Mouse (Mus musculus) fat pad, adult 2 months (tissue): ENCODE data around the gene Zfp524.
"Not testable (repeated sequence)": the region's sequence is repeated elsewhere in the genome, so short reads cannot be mapped to it uniquely, and the experiment has no call there.

ENCODE experiments used
- DNase-seq: peaks from one replicate; pipeline ENCODE4 v3.0.0-alpha.2; 2011; ENCODE audit warnings: low read depth, low spot score; ENCODE audit errors: extremely low read depth

Zfp524 gene

DNA sequence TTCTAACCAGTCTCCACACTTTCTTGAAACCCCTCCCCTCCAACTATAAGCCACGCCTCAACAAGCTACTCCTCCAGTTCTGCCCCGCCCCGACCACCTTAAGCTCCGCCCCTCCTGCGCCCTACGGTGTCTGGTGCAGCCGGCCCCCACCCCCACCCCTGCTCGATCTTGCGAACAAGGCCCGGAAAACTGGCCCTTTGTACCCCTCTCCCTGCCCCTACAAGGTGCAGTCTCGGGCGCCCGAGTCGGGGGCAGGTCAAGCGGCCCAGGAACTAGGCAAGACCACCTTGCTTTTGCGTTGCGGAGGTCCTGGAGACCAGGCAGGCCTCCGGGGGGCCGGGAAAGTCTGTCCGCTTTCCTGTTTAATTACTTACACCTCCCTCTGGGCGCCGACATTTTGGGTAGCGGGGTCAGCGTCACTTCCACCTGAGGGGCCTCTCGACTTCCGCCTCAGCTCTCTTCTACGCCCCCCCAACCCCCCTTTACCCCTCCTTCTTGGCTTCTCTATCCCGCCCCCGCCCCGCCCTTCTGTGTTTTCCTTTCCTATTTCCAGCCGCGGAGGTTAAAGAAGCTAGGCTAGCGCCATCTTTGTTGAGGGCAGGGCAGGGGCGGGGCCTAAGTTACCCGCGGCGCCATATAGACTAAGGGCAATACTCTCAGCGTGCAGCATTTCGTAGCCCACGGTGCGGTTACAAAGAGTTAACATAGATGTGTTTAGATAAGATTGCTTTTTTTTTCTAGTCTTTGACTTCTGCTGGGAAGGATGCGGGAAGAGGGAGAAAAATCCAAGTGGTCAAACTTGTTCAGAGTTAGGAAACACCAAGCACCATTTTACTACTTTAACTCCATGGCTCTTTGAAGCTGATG lies at the start of gene Zfp524, which contains the start of gene Fiz1:
Gene Zfp524 (plus strand): TSS at position 165 of the 867 bp plus-strand sequence.
Gene Fiz1 (minus strand): TSS at position 447 of the 867 bp plus-strand sequence.
- DNase-seq = peak; percentile 52

DNA sequence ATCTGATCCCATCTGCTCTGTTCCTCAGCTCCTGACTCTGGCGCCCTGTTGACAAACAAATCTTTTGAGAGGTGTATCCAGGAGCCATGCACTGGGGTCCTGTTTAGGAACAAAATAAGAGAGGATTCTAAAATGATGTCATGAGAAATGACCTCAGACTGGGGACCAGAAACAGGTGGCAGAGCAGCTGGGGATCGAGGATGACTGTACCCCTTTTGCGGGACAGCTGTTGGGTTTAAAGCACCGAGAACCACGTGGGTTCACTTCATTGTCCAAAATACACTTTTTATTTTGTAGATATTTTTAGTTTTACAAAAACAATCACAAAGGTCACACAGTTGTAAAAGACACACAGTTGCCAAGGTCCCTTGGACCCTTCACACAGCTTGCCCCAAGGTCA lies 49.2 kb upstream of the Zfp524 start:
- DNase-seq = no peak

GRCm38 (mm10) chr7:4971068-4971467 lies 43.1 kb upstream of the Zfp524 start, which contains the start of gene Sbk3:
Gene Sbk3, minus strand, starts transcription at chr7:4971168.
- DNase-seq = no peak

DNA sequence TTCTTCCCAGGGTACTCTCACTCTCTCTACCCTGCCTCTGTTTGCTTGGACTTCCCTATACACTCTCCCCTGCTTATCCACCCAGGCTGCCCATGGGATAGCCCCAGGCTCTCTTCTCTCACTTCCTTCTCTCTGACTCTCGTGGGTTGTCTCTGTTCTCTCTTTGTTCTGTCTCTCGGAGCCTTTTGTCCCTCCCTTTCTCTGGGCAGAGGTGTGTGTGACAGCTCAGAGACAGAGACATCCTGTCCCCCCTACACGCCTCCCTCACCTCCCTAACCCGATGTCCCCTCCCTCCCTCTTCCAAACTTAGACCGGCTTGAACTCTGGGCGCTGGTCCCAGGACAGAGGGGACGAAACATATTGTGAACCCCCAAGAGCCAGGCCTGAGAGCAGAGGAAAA lies 42.5 kb upstream of the Zfp524 start:
- DNase-seq = no peak

GRCm38 (mm10) chr7:4972321-4973047 lies 41.7 kb upstream of the Zfp524 start:
- DNase-seq = no peak

GRCm38 (mm10) chr7:4975455-4975854 lies 38.8 kb upstream of the Zfp524 start:
- DNase-seq = no peak

- no peak for DNase-seq
Measured at GRCm38 (mm10) chr7:4976832-4977231, 37.4 kb upstream of the Zfp524 start.

- DNase-seq = no peak
Measured at GRCm38 (mm10) chr7:4988250-4988649, 26.0 kb upstream of the Zfp524 start.

- DNase-seq = no peak
Measured at GRCm38 (mm10) chr7:4993347-4993998, 20.7 kb upstream of the Zfp524 start.

DNA sequence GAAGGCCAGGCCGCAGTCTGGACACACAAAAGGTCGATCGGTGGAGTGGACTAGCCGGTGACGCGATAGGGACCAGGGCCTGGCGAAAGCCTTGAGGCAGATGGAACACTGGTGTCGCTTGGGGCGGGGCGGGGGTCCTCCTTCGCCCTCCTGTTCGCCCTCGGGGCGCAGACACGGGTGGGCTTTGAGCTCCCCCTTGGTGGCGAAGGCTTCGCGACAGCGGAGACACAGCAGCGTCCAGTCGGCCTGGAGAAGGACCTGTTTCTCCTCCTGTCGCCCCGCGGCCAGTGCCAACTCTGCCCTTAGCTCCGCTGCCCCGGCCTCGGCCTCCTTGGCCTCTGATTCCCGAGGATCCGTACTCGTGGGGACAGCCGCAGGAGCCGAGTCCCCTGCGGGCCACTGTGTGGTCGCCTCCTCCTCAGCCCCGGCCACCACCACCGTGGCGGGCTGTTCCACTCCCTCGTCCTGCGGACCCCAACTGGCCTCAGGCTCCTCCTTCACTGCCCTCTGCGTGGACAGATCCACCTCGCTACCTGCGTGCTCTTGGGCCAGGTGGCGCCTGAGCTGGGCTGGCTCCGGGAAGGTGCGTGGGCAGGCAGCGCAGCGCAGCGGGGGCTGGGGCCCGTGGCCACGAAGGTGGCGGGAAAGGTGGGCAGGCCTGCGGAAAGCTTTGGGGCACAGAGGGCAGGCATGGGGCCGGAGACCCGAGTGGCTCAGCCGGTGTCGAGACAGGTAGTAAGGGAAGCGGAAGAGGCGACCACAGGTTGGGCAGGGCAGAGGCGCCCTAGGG lies 20.0 kb upstream of the Zfp524 start:
- no peak for DNase-seq

- DNase-seq = no peak
Measured at GRCm38 (mm10) chr7:4995268-4996002, 18.8 kb upstream of the Zfp524 start.

DNA sequence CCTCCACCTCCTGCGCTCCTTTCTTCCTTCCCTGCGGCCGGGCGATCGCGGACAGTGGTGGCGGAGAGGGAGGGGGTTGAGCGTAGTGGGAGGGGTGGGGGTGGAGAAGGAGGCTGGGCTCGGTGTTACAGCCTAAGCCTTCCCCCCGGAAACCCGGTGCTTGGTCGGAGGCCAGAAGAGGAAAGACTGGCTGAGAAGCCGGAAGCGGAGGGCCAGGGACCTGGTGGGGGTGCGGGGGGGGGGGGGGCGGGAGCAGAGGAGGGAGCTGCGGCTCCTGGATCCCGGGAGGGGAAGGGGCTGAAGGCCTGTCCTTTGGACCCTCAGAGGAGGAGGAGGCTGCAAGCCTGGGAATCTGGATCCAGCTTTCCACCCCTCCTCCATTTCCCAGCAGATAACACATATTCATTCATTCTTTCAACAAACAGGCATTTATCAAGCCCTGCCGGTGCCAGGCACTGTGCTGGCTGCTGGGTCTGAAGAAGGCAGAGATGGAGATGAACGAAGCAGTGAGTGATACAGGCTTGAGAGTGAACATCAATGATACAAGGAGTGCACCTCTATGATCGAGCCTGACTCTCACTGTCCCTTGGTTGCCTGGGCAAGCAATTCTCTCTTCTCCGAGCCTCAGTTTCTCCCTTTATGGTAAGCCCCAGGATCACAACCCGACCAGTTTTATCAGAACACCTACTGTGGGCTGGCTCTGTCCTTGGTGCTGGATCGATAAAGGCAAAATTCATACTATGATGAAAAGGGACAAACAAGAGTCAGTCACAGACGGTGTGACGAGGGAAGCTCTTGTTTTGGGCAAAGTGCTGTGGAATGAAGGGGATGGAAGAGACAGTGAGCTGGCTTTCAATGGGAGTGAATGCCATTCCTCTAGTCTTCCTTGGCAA lies 18.0 kb upstream of the Zfp524 start, which contains the start of gene Zfp579:
Gene Zfp579 (minus strand): TSS at position 156 of the 893 bp plus-strand sequence.
- DNase-seq = no peak

GRCm38 (mm10) chr7:4996934-4997333 lies 17.3 kb upstream of the Zfp524 start:
- DNase-seq = no peak

GRCm38 (mm10) chr7:4999876-5000275 lies 14.3 kb upstream of the Zfp524 start:
- no peak for DNase-seq

GRCm38 (mm10) chr7:5002876-5003275 lies 11.3 kb upstream of the Zfp524 start:
- DNase-seq = not testable (repeated sequence)

- no peak for DNase-seq
Measured at GRCm38 (mm10) chr7:5008229-5008628, 6.0 kb upstream of the Zfp524 start.

DNA sequence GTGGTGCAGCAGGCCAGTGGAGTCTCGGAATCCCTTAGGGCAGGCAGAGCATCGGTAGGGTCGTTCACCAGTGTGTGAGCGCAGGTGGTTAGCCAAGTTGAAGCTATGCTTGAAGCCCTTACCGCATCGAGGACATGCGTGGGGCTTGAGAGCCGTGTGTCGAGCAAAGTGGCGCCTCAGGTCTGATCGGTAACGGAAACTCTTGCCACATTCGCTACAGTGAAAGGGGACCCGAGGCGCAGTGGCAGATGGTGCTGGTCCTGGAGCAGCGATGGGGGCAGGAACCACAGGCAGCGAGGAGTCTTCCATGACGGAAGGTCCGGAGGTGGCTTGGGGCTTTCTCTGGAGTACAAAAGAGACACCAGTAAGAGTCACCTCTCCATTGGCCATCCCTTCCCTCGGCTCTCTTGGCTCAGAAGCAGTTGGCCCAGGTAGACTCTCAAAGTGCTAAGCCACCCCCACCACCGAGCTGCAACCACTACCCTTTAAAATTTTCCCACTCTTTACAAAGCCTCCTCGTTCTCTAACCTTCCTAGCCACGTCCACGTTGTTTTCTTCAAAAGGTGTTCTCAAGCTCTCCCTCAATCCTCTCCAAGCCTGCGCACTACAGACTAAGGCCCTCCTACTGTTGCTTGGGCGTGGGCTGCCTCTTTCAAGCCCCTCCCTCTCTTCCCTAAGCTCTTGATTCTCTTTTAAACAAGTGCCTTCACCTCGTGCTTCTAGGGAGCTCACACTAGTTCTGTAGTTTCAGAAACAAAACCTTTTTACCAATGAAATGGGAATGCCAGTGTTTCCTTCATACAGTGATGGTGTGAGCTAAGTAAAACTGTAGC lies 1.3 kb upstream of the Zfp524 start:
- DNase-seq = no peak
